Mouse (Mus musculus): ENCODE data around the gene Lclat1.

The Lclat1 gene

GRCm38 (mm10) chr17:73091368-73091767, 16.4 kb upstream of the Lclat1 start:
- DNase-seq (ENCODE audit: low spot score in 2 of 2): no peak

GRCm38 (mm10) chr17:73092103-73093097, 15.4 kb upstream of the Lclat1 start:
- DNase-seq (ENCODE audit: low spot score in 2 of 2): no peak

GRCm38 (mm10) chr17:73095070-73095469, 12.7 kb upstream of the Lclat1 start:
- DNase-seq (ENCODE audit: low spot score in 2 of 2): no peak

- no peak for DNase-seq (ENCODE audit: low spot score in 2 of 2)
Measured at GRCm38 (mm10) chr17:73095585-73095984, 12.2 kb upstream of the Lclat1 start.

GRCm38 (mm10) chr17:73096484-73096883, 11.3 kb upstream of the Lclat1 start:
- DNase-seq (ENCODE audit: low spot score in 2 of 2): no peak

GRCm38 (mm10) chr17:73098636-73099035, 9.1 kb upstream of the Lclat1 start:
- DNase-seq (ENCODE audit: low spot score in 2 of 2): no peak

- DNase-seq (ENCODE audit: low spot score in 2 of 2): no peak
Measured at GRCm38 (mm10) chr17:73100396-73100795, 7.4 kb upstream of the Lclat1 start.

- no peak for DNase-seq (ENCODE audit: low spot score in 2 of 2)
Measured at GRCm38 (mm10) chr17:73102538-73102937, 5.2 kb upstream of the Lclat1 start.

- no peak for DNase-seq (ENCODE audit: low spot score in 2 of 2)
Measured at GRCm38 (mm10) chr17:73108170-73108887, 544 bp downstream of the Lclat1 start.

- no peak for DNase-seq (ENCODE audit: low spot score in 2 of 2)
Measured at GRCm38 (mm10) chr17:73108888-73109259, 1.1 kb downstream of the Lclat1 start.

GRCm38 (mm10) chr17:73112128-73112527, 4.3 kb downstream of the Lclat1 start:
- no peak for DNase-seq (ENCODE audit: low spot score in 2 of 2)

- no peak for DNase-seq (ENCODE audit: low spot score in 2 of 2)
Measured at GRCm38 (mm10) chr17:73112601-73113000, 4.8 kb downstream of the Lclat1 start.

GRCm38 (mm10) chr17:73113230-73113629, 5.4 kb downstream of the Lclat1 start:
- no peak for DNase-seq (ENCODE audit: low spot score in 2 of 2)

- no peak for DNase-seq (ENCODE audit: low spot score in 2 of 2)
Measured at GRCm38 (mm10) chr17:73118134-73118533, 10.3 kb downstream of the Lclat1 start.

- DNase-seq (ENCODE audit: low spot score in 2 of 2): no peak
Measured at GRCm38 (mm10) chr17:73118702-73119101, 10.9 kb downstream of the Lclat1 start.

GRCm38 (mm10) chr17:73119150-73119549, 11.4 kb downstream of the Lclat1 start:
- DNase-seq (ENCODE audit: low spot score in 2 of 2): no peak

GRCm38 (mm10) chr17:73120545-73120944, 12.8 kb downstream of the Lclat1 start:
- DNase-seq (ENCODE audit: low spot score in 2 of 2): no peak

- no peak for DNase-seq (ENCODE audit: low spot score in 2 of 2)
Measured at GRCm38 (mm10) chr17:73121726-73122125, 13.9 kb downstream of the Lclat1 start.

- DNase-seq (ENCODE audit: low spot score in 2 of 2): peak; percentile 13 to 14
Measured at GRCm38 (mm10) chr17:73126349-73126748, 18.6 kb downstream of the Lclat1 start.

- no peak for DNase-seq (ENCODE audit: low spot score in 2 of 2)
Measured at GRCm38 (mm10) chr17:73126903-73127302, 19.1 kb downstream of the Lclat1 start.

- DNase-seq (ENCODE audit: low spot score in 2 of 2): no peak
Measured at GRCm38 (mm10) chr17:73136562-73137484, 29.0 kb downstream of the Lclat1 start.

GRCm38 (mm10) chr17:73138217-73138616, 30.4 kb downstream of the Lclat1 start:
- no peak for DNase-seq (ENCODE audit: low spot score in 2 of 2)

Measured in heart, adult 9 months (tissue).